Mouse (Mus musculus): ENCODE results near the gene Ptprk.

DNA sequence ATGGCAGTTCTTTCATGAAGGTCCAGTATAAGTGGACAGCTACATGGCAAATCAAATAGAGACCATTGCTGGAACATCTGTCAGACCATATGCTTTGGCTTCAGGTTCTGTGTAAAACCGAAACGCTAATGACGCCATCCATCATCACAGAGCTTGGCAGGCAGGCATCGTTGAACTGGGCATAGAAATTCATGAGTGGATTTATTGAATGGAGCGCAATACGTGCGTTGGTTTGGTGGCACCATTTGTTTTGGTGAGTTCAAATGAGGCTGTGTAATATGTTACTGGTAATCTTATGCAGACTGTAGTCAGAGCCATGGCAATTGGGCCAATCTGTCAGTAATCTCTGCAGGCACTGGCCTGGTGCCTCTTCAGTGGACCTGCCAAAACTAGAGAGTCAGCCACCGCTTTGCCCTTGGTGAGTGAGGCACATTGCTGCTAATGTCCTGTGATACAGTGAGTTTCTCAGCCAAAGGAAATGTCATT lies 270.6 kb downstream of the Ptprk start:
- no peak for TF ChIP-seq CTCF (IDR thresholded peaks at IDR 0.05; ENCODE audit: control insufficient read depth, insufficient read depth, low read length)
- TF ChIP-seq POLR2A (IDR thresholded peaks at IDR 0.05; ENCODE audit: borderline replicate concordance, control insufficient read depth, low read depth, low read length): no peak

Measured in bone marrow, adult 2 months (tissue).